Mouse (Mus musculus) CH12.LX (cell line): Measurements from ENCODE around the gene Nr2e1. TPM values are rescaled to one million over a fixed set of nuclear protein-coding genes. Genes with fewer than 3 reads are reported as not detected.

Experiments used
- DNase-seq: peaks from one replicate; pipeline ENCODE4 v3.0.0-alpha.2; 2013; ENCODE audit errors: extremely low read depth
- H3K27ac ChIP-seq: 2 replicates; pipeline ENCODE4 v1.5.1; 2012; ENCODE audit warnings: low read depth, mild to moderate bottlenecking, control low read depth, moderate library complexity; ENCODE audit not compliant: insufficient read depth
- H3K27me3 ChIP-seq: replicated peaks from 2 replicates; pipeline ENCODE3; 2012; ENCODE audit warnings: inconsistent platforms
- H3K36me3 ChIP-seq, 2 experiments: replicated peaks in 1 of 2; 2 replicates each; pipeline versions ENCODE3 to v1.6.1; 2012; ENCODE audit warnings: inconsistent platforms in 1 of 2, low read length in 1 of 2, mild to moderate bottlenecking in 1 of 2, mixed read lengths in 1 of 2, moderate library complexity in 1 of 2; ENCODE audit not compliant: control insufficient read depth in 1 of 2, insufficient read depth in 1 of 2
- H3K4me1 ChIP-seq, 2 experiments: 2 replicates each; pipeline ENCODE4 v1.6.1; 2012; ENCODE audit warnings: inconsistent platforms in 1 of 2, moderate library complexity in 1 of 2; ENCODE audit not compliant: insufficient read depth in 2 of 2, control insufficient read depth in 1 of 2
- H3K4me2 ChIP-seq: 2 replicates; pipeline ENCODE4 v1.6.1; 2012; ENCODE audit warnings: low read depth, mild to moderate bottlenecking, control low read depth; ENCODE audit not compliant: poor library complexity, insufficient read depth, severe bottlenecking
- H3K4me3 ChIP-seq, 3 experiments: fragments of 150-350 bp in 1 of 3; sonication (generic) in 1 of 3; replicated peaks in 1 of 3; 2 replicates each; pipeline versions ENCODE3 to v1.5.1; 2011 to 2012; ENCODE audit warnings: low read depth in 2 of 3, low read length in 2 of 3, mild to moderate bottlenecking in 2 of 3, moderate library complexity in 2 of 3, control low read depth in 1 of 3, improper control_type of control experiment in 1 of 3, inconsistent platforms in 1 of 3, mixed read lengths in 1 of 3; ENCODE audit not compliant: poor library complexity in 1 of 3
- H3K79me2 ChIP-seq: replicated peaks from 2 replicates; pipeline ENCODE4 v1.6.1; 2012; ENCODE audit warnings: mild to moderate bottlenecking, moderate library complexity; ENCODE audit not compliant: control insufficient read depth, poor library complexity, insufficient read depth, severe bottlenecking; ENCODE audit errors: extremely low read depth
- H3K9ac ChIP-seq: 2 replicates; pipeline ENCODE4 v1.6.1; 2012; ENCODE audit warnings: low read depth, mild to moderate bottlenecking, control low read depth, moderate library complexity; ENCODE audit not compliant: insufficient read depth
- H3K9me3 ChIP-seq: replicated peaks from 2 replicates; pipeline ENCODE3; 2012; ENCODE audit warnings: low read length, inconsistent platforms, mixed read lengths
- BHLHE40 ChIP-seq: IDR thresholded peaks from 2 replicates; pipeline ENCODE4 v1.6.1; 2011; ENCODE audit warnings: mild to moderate bottlenecking, low read depth, low read length, improper control_type of control experiment
- CHD2 ChIP-seq: IDR thresholded peaks from 2 replicates; pipeline ENCODE4 v1.6.1; 2011; ENCODE audit warnings: low read length, improper control_type of control experiment
- CTCF ChIP-seq, 2 experiments: IDR thresholded peaks in 1 of 2; conservative IDR thresholded peaks in 1 of 2; 2 replicates each; pipeline ENCODE4 v1.5.1; 2011 to 2012; ENCODE audit warnings: low read depth in 2 of 2, low read length in 2 of 2, improper control_type of control experiment in 1 of 2, inconsistent platforms in 1 of 2, mild to moderate bottlenecking in 1 of 2, moderate library complexity in 1 of 2
- E2F4 ChIP-seq: IDR thresholded peaks from 2 replicates; pipeline ENCODE4 v1.6.1; 2011; ENCODE audit warnings: low read depth, low read length, improper control_type of control experiment; ENCODE audit not compliant: insufficient replicate concordance
- ELF1 ChIP-seq: IDR thresholded peaks from 2 replicates; pipeline ENCODE4 v1.6.1; 2014; ENCODE audit warnings: low read depth, mild to moderate bottlenecking, inconsistent platforms, low read length, improper control_type of control experiment
- EP300 ChIP-seq: IDR thresholded peaks from 2 replicates; pipeline ENCODE4 v1.6.1; 2011; ENCODE audit warnings: low read length, improper control_type of control experiment
- HCFC1 ChIP-seq: IDR thresholded peaks from 2 replicates; pipeline ENCODE4 v1.6.1; 2012; ENCODE audit warnings: low read depth, mild to moderate bottlenecking, inconsistent platforms, low read length, improper control_type of control experiment
- IRF4 ChIP-seq: IDR thresholded peaks from 2 replicates; pipeline ENCODE4 v1.6.1; 2014; ENCODE audit warnings: low read depth, mild to moderate bottlenecking, inconsistent platforms, low read length, improper control_type of control experiment
- JUN ChIP-seq: IDR thresholded peaks from 2 replicates; pipeline ENCODE4 v1.6.1; 2011; ENCODE audit warnings: low read depth, mild to moderate bottlenecking, low read length, improper control_type of control experiment, moderate library complexity; ENCODE audit not compliant: insufficient read depth
- JUND ChIP-seq: conservative IDR thresholded peaks from 2 replicates; pipeline ENCODE4 v1.6.1; 2011; ENCODE audit warnings: low read depth, low read length, improper control_type of control experiment
- MAFK ChIP-seq: IDR thresholded peaks from 2 replicates; pipeline ENCODE4 v1.6.1; 2011; ENCODE audit warnings: low read length, improper control_type of control experiment; ENCODE audit not compliant: insufficient replicate concordance
- MAX ChIP-seq: IDR thresholded peaks from 2 replicates; pipeline ENCODE4 v1.6.1; 2011; ENCODE audit warnings: low read length, improper control_type of control experiment
- MEF2A ChIP-seq: IDR thresholded peaks from 2 replicates; pipeline ENCODE4 v1.6.1; 2014; ENCODE audit warnings: low read depth, mild to moderate bottlenecking, inconsistent platforms, low read length, improper control_type of control experiment, borderline replicate concordance
- MXI1 ChIP-seq: IDR thresholded peaks from 2 replicates; pipeline ENCODE4 v1.6.1; 2011; ENCODE audit warnings: mild to moderate bottlenecking, low read depth, low read length, improper control_type of control experiment
- NELFE ChIP-seq: IDR thresholded peaks from 2 replicates; pipeline ENCODE4 v1.6.1; 2011; ENCODE audit warnings: low read depth, low read length, improper control_type of control experiment
- NRF1 ChIP-seq: IDR thresholded peaks from 2 replicates; pipeline ENCODE4 v1.6.1; 2014; ENCODE audit warnings: low read depth, mild to moderate bottlenecking, inconsistent platforms, low read length, improper control_type of control experiment, moderate library complexity
- PAX5 ChIP-seq: IDR thresholded peaks from 2 replicates; pipeline ENCODE4 v1.6.1; 2012; ENCODE audit warnings: low read length, inconsistent platforms, mixed read lengths
- POLR2A ChIP-seq: IDR thresholded peaks from 2 replicates; pipeline ENCODE4 v1.6.1; 2011; ENCODE audit warnings: low read depth, mild to moderate bottlenecking, improper control_type of control experiment, low read length
- POLR2AphosphoS2 ChIP-seq: IDR thresholded peaks from 2 replicates; pipeline ENCODE4 v1.6.1; 2011; ENCODE audit warnings: low read depth, low read length, improper control_type of control experiment
- RAD21 ChIP-seq: IDR thresholded peaks from 2 replicates; pipeline ENCODE4 v1.6.1; 2011; ENCODE audit warnings: low read depth, mild to moderate bottlenecking, low read length, improper control_type of control experiment, moderate library complexity
- SIN3A ChIP-seq: IDR thresholded peaks from 2 replicates; pipeline ENCODE4 v1.6.1; 2012; ENCODE audit warnings: low read length, improper control_type of control experiment, inconsistent platforms
- TBP ChIP-seq: conservative IDR thresholded peaks from 2 replicates; pipeline ENCODE4 v1.6.1; 2011; ENCODE audit warnings: low read depth, low read length, improper control_type of control experiment
- UBTF ChIP-seq: IDR thresholded peaks from 2 replicates; pipeline ENCODE4 v1.6.1; 2012; ENCODE audit warnings: low read depth, mild to moderate bottlenecking, inconsistent platforms, low read length, improper control_type of control experiment, moderate library complexity
- USF1 ChIP-seq: IDR thresholded peaks from 2 replicates; pipeline ENCODE4 v1.6.1; 2014; ENCODE audit warnings: low read depth, mild to moderate bottlenecking, inconsistent platforms, low read length, improper control_type of control experiment
- USF2 ChIP-seq: conservative IDR thresholded peaks from 2 replicates; pipeline ENCODE4 v1.6.1; 2011; ENCODE audit warnings: low read depth, low read length, improper control_type of control experiment
- ZKSCAN1 ChIP-seq: IDR thresholded peaks from 2 replicates; pipeline ENCODE4 v1.6.1; 2012; ENCODE audit warnings: low read depth, inconsistent platforms, low read length, improper control_type of control experiment, borderline replicate concordance
- ZMIZ1 ChIP-seq: IDR thresholded peaks from 2 replicates; pipeline ENCODE4 v1.6.1; 2012; ENCODE audit warnings: low read depth, mild to moderate bottlenecking, inconsistent platforms, low read length, improper control_type of control experiment
- ZNF384 ChIP-seq: IDR thresholded peaks from 2 replicates; pipeline ENCODE4 v1.6.1; 2012; ENCODE audit warnings: low read depth, low read length, improper control_type of control experiment, inconsistent platforms
- dilution Hi-C: fragments of 300-500 bp; cut with MboI; formaldehyde crosslinking; loops from 2 replicates; pipeline ENCODE4 v1.14.3; 2020; ENCODE audit warnings: low sequenced_read_pairs; ENCODE audit not compliant: extremely low pct_unique_long_range_greater_than_20kb, extremely low pct_ligation_motif_present
- in situ Hi-C: fragments of 300-500 bp; cut with MboI; formaldehyde crosslinking; loops from 3 replicates; pipeline ENCODE4 v1.14.3; 2019; ENCODE audit warnings: low sequenced_read_pairs, low pct_ligation_motif_present, low pct_unique_long_range_greater_than_20kb, mixed read lengths
- polyA plus RNA-seq: library from polyadenylated mRNA; unstranded; fragments of >175 nt; gene quantifications from 2 replicates; pipeline ENCODE4 v1.2.1, GENCODE M21; 2012; ENCODE audit warnings: low read depth; ENCODE audit not compliant: insufficient read length
- total RNA-seq, 2 experiments: library from RNA; depleted of rRNA; stranded (reverse); fragments of 300-350 nt in 1 of 2; fragments of >200 nt in 1 of 2; gene quantifications; 2 replicates each; pipeline ENCODE4 v1.2.3; 2012 to 2014

Gene Nr2e1
- total and polyA plus RNA-seq, 3 experiments, result not detected

GRCm38 (mm10) chr10:42525682-42526081 is 57.8 kb downstream of the Nr2e1 start:
- H3K4me1 ChIP-seq, result no peaks in the 10 kb centered on the region; a peak in 1 of 4 replicates
- in situ Hi-C loops, result no loop called here
- no peak for DNase-seq
- TF ChIP-seq TBP, result no peak
- TF ChIP-seq JUND, result no peak
- no peak for TF ChIP-seq SIN3A
- no peak for TF ChIP-seq POLR2A
- TF ChIP-seq USF2, result no peak
- no peak for TF ChIP-seq ZKSCAN1
- TF ChIP-seq JUN, result no peak
- no peak for TF ChIP-seq USF1
- TF ChIP-seq UBTF, result no peak
- TF ChIP-seq, all 38 proteins: peak for 0
- H3K27ac ChIP-seq, result no peak overlapping the region
- H3K4me2 ChIP-seq, result no peak overlapping the region
- peaks cover 7% of the 10 kb centered on the region; the same call in 1 of the 2 replicates for H3K79me2 ChIP-seq
- H3K4me3 ChIP-seq, result no peak overlapping the region
- no peaks in the 10 kb centered on the region for H3K9me3 ChIP-seq
- dilution Hi-C loops, result no loop called here
- no peak overlapping the region for H3K9ac ChIP-seq
- H3K27me3 ChIP-seq, result no peaks in the 10 kb centered on the region
- H3K36me3 ChIP-seq, result peaks cover 35 to 75% of the 10 kb centered on the region in 2 experiments

- dilution Hi-C loops, result no loop called here
- no peaks in the 10 kb centered on the region; a peak in 1 of 4 replicates for H3K4me1 ChIP-seq
These were observed 59.8 kb downstream of the Nr2e1 start for GRCm38 (mm10) chr10:42523556-42524162.

GRCm38 (mm10) chr10:42522912-42523311 is 60.5 kb downstream of the Nr2e1 start:
- no peak overlapping the region for H3K27ac ChIP-seq
- H3K36me3 ChIP-seq, result peaks cover 15 to 61% of the 10 kb centered on the region in 2 experiments
- H3K27me3 ChIP-seq, result no peaks in the 10 kb centered on the region
- no peak overlapping the region for H3K4me3 ChIP-seq
- no peaks in the 10 kb centered on the region for H3K9me3 ChIP-seq
- H3K4me1 ChIP-seq, result no peaks in the 10 kb centered on the region; a peak in 1 of 4 replicates
- H3K9ac ChIP-seq, result no peak overlapping the region
- peaks cover 14% of the 10 kb centered on the region for H3K79me2 ChIP-seq
- dilution Hi-C loops, result no loop called here
- H3K4me2 ChIP-seq, result no peak overlapping the region
- DNase-seq, result no peak
- in situ Hi-C loops, result no loop called here
- TF ChIP-seq BHLHE40 (no peak), CTCF (conservative IDR thresholded peaks at IDR 0.05 in 1 of 2, IDR thresholded peaks at IDR 0.05 in 1 of 2; ENCODE audit: low read depth in 2 of 2, low read length in 2 of 2) (no peak), HCFC1 (no peak), MAX (no peak), E2F4 (no peak), IRF4 (no peak), USF2 (no peak), NRF1 (no peak), ZNF384 (no peak), POLR2AphosphoS2 (no peak), RAD21 (no peak), JUND (no peak), ELF1 (no peak), ZKSCAN1 (no peak), MEF2A (no peak), MAFK (no peak)

More at GRCm38 (mm10) chr10:42523556-42524162, 59.8 kb downstream of the Nr2e1 start:
- Histone ChIP-seq H3K4me3 (no peak overlapping the region), H3K9me3 (no peaks in the 10 kb centered on the region), H3K4me2 (no peak overlapping the region), H3K27me3 (no peaks in the 10 kb centered on the region), H3K27ac (no peak overlapping the region), H3K79me2 (peaks cover 14% of the 10 kb centered on the region), H3K36me3 (peaks cover 22 to 64% of the 10 kb centered on the region in 2 experiments), H3K9ac (no peak overlapping the region)
- no peak for DNase-seq
- in situ Hi-C loops, result no loop called here
- TF ChIP-seq NELFE (no peak), MXI1 (no peak), MAFK (no peak), E2F4 (no peak), EP300 (no peak), ZMIZ1 (no peak), IRF4 (no peak), CHD2 (no peak), PAX5 (no peak), MAX (no peak), TBP (no peak)
